Mouse (Mus musculus) liver, embryonic 14.5 days (tissue): ENCODE data around the gene 1700067K01Rik. TPM values are rescaled to one million over a fixed set of nuclear protein-coding genes. Genes with fewer than 3 reads are reported as not detected.

Source experiments
- ATAC-seq: fragments of 200-750 bp; cut with Nextera tagmentation; 2 replicates; pipeline ENCODE4 v1.8.0; 2017; ENCODE audit warnings: moderate number of reproducible peaks, mild to moderate bottlenecking, moderate library complexity; ENCODE audit not compliant: insufficient read depth
- DNase-seq, 3 experiments: peaks; one replicate each; pipeline ENCODE4 v3.0.0-alpha.2; 2012 to 2013; ENCODE audit warnings: low read depth in 3 of 3, low spot score in 3 of 3
- H3K27ac ChIP-seq: fragments of 300-500 bp; sonication (generic); 2 replicates; pipeline ENCODE4 v1.5.1; 2014; ENCODE audit warnings: moderate library complexity, mild to moderate bottlenecking, control low read depth, inconsistent platforms
- H3K27me3 ChIP-seq: fragments of 300-500 bp; sonication (generic); 2 replicates; pipeline ENCODE4 v1.6.1; 2014; ENCODE audit warnings: mild to moderate bottlenecking, low read length, moderate library complexity; ENCODE audit not compliant: control insufficient read depth, insufficient read depth
- H3K36me3 ChIP-seq: fragments of 300-500 bp; sonication (generic); replicated peaks from 2 replicates; pipeline ENCODE4 v1.6.1; 2014; ENCODE audit warnings: low read depth; ENCODE audit not compliant: control insufficient read depth, insufficient read depth
- H3K4me1 ChIP-seq, 2 experiments: fragments of 200-500 bp in 1 of 2; fragments of 300-500 bp in 1 of 2; sonication (generic) in 1 of 2; replicated peaks; 2 replicates each; pipeline ENCODE4 v1.6.1; 2012 to 2014; ENCODE audit warnings: antibody characterized with exemption in 1 of 2, inconsistent platforms in 1 of 2, low read length in 1 of 2; ENCODE audit not compliant: control insufficient read depth in 2 of 2, insufficient read depth in 2 of 2
- H3K4me2 ChIP-seq: fragments of 300-500 bp; sonication (generic); 2 replicates; pipeline ENCODE4 v1.6.1; 2014; ENCODE audit warnings: low read depth, mild to moderate bottlenecking, control low read depth, moderate library complexity
- H3K4me3 ChIP-seq, 2 experiments: fragments of 200-500 bp in 1 of 2; fragments of 300-500 bp in 1 of 2; sonication (generic) in 1 of 2; 2 replicates each; pipeline ENCODE4 v1.5.1; 2012 to 2014; ENCODE audit warnings: low read depth in 2 of 2, low read length in 2 of 2, mild to moderate bottlenecking in 2 of 2, control low read depth in 1 of 2, inconsistent platforms in 1 of 2, moderate library complexity in 1 of 2; ENCODE audit not compliant: insufficient read depth in 1 of 2
- H3K9ac ChIP-seq: fragments of 300-500 bp; sonication (generic); replicated peaks from 2 replicates; pipeline ENCODE4 v1.6.1; 2014; ENCODE audit warnings: mild to moderate bottlenecking, control low read depth, moderate library complexity
- H3K9me3 ChIP-seq: fragments of 300-500 bp; sonication (generic); 2 replicates; pipeline ENCODE4 v1.6.1; 2016; ENCODE audit warnings: low read length, mixed read lengths; ENCODE audit not compliant: control insufficient read depth
- CTCF ChIP-seq: IDR thresholded peaks from 2 replicates; pipeline ENCODE4 v1.5.1; 2016; ENCODE audit warnings: antibody characterized with exemption, low read depth, control low read depth
- EP300 ChIP-seq: IDR thresholded peaks from 2 replicates; pipeline ENCODE4 v1.6.1; 2016; ENCODE audit warnings: antibody characterized with exemption, low read depth
- WGBS: fragments of 180-500 bp; shearing (Covaris S2); extraction: QIAGEN DNeasy Blood & Tissue Kit; methylation state at CpG from one replicate; pipeline ENCODE4 v1.1.7; 2014; ENCODE audit not compliant: insufficient replicate concordance; 5-methylcytosine and 5-hydroxymethylcytosine counted together
- polyA plus RNA-seq, 2 experiments: library from polyadenylated mRNA; depleted of rRNA in 1 of 2; stranded (reverse) in 1 of 2; unstranded in 1 of 2; fragments of >200 nt; fragmentation: Nextera tagmentation in 1 of 2; extraction: Ambion mirVana in 1 of 2; gene quantifications; 2 replicates each; pipeline versions ENCODE4 v1.2.1 to v1.2.3; 2012 to 2014

1700067K01Rik gene
- polyA plus RNA-seq, 2 experiments, result 0.41 TPM

- H3K27ac ChIP-seq, result no peak overlapping the region
- peaks cover 34% of the 10 kb centered on the region for H3K27me3 ChIP-seq
- no peak overlapping the region for H3K4me3 ChIP-seq
- H3K4me2 ChIP-seq, result no peak overlapping the region
- no peaks in the 10 kb centered on the region for H3K4me1 ChIP-seq
- 77% methylated on average over 5 of the region's 5 CpGs for WGBS
- H3K9ac ChIP-seq, result no peak overlapping the region
- TF ChIP-seq EP300, result no peak
- TF ChIP-seq CTCF, result peak; percentile 27
- ATAC-seq, result no peak
- H3K36me3 ChIP-seq, result no peaks in the 10 kb centered on the region
- H3K9me3 ChIP-seq, result no peaks in the 10 kb centered on the region; the same call in 1 of the 2 replicates
- DNase-seq, result no peak
Observed at GRCm38 (mm10) chr8:84015833-84016232, 14.5 kb downstream of the 1700067K01Rik start.

DNA sequence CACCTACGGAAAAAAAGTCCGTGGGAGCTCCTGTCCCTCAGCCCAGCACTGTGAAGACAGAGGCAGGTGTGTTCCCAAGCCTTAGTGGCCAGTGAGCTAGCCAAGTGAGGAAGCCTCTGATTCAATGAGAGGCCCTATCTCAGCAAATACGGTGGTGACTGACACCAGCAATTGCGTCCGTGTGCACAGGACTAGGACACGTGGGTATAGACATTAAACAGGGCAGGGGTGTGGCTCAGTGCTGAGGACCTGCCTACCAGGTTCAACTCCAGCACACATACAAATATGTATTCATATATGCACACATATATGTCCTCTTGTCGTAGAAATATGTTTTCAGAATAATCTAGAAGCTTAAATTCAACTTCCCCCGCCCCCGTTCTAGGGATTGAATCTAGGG, 18.4 kb downstream of the 1700067K01Rik start:
- WGBS, result 62% methylated on average over 9 of the region's 9 CpGs
- ATAC-seq (no peak), DNase-seq (no peak)
- H3K9me3 ChIP-seq, result no peaks in the 10 kb centered on the region; the same call in 1 of the 2 replicates
- H3K4me1 ChIP-seq, result no peaks in the 10 kb centered on the region
- H3K36me3 ChIP-seq, result no peaks in the 10 kb centered on the region
- no peak overlapping the region for H3K27ac ChIP-seq
- no peak overlapping the region for H3K4me3 ChIP-seq
- H3K9ac ChIP-seq, result no peak overlapping the region
- H3K27me3 ChIP-seq, result peaks cover 23% of the 10 kb centered on the region
- TF ChIP-seq CTCF, result no peak
- H3K4me2 ChIP-seq, result no peak overlapping the region

DNA sequence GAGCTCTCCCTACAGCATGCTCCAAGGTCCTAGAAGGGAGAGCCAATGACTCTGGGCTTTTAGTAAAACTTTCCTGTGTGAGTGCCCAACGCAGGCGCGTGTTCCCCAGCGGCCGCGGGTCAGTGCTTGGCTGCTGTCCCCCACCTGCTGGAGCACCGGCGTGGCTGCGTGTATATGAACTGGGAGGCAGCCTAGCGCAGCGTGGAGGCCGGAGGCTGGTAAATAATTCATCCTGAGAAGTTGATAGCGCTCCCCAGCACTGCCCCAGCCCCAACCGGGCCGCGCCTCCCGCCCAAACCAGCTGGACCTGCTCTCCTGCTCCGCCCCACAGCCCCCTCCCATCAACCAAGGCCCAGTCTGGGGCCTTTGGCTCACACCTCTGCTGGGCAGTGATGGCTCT, 19.8 kb downstream of the 1700067K01Rik start, which contains the start of gene Palm3:
Palm3 (plus strand) TSS at position 376 of the 400 bp plus-strand sequence.
- Histone ChIP-seq H3K4me2 (no peak within 1 kb of the TSS), H3K27ac (no peak within 1 kb of the TSS), H3K9ac (no peak within 1 kb of the TSS), H3K4me1 (peaks cover 0 to 2% of the 10 kb centered on the region in 2 experiments; a peak in 1 of 4 replicates), H3K9me3 (no peaks in the 10 kb centered on the region), H3K27me3 (peaks cover 32% of the 10 kb centered on the region), H3K36me3 (no peaks in the 10 kb centered on the region), H3K4me3 (no peak within 1 kb of the TSS)
- DNase-seq (no peak), ATAC-seq (no peak)
- WGBS, result 15% methylated on average over 18 of the region's 18 CpGs
- TF ChIP-seq EP300 (no peak), CTCF (no peak)

GRCm38 (mm10) chr8:84021569-84021968, 20.3 kb downstream of the 1700067K01Rik start:
- Histone ChIP-seq H3K4me1 (peaks cover 0 to 2% of the 10 kb centered on the region in 2 experiments; a peak in 1 of 4 replicates), H3K27me3 (peaks cover 37% of the 10 kb centered on the region), H3K4me2 (no peak overlapping the region), H3K4me3 (no peak overlapping the region), H3K36me3 (no peaks in the 10 kb centered on the region), H3K9me3 (no peaks in the 10 kb centered on the region), H3K27ac (no peak overlapping the region), H3K9ac (no peak overlapping the region)
- TF ChIP-seq CTCF (no peak), EP300 (no peak)
- ATAC-seq, result no peak
- no peak for DNase-seq
- 39% methylated on average over 12 of the region's 12 CpGs for WGBS

GRCm38 (mm10) chr8:84023085-84023484, 21.8 kb downstream of the 1700067K01Rik start:
- Histone ChIP-seq H3K27me3 (peaks cover 49% of the 10 kb centered on the region), H3K9ac (no peak overlapping the region), H3K4me1 (peaks cover 0 to 2% of the 10 kb centered on the region in 2 experiments; a peak in 1 of 4 replicates), H3K9me3 (no peaks in the 10 kb centered on the region), H3K36me3 (no peaks in the 10 kb centered on the region), H3K4me3 (no peak overlapping the region), H3K4me2 (no peak overlapping the region), H3K27ac (no peak overlapping the region)
- TF ChIP-seq CTCF (no peak), EP300 (no peak)
- WGBS, result 18% methylated on average over 5 of the region's 5 CpGs
- ATAC-seq (no peak), DNase-seq (no peak)
